Mouse (Mus musculus) C2C12 (cell line): ENCODE results near the gene Tiam2.

ENCODE experiments used
- CEBPB ChIP-seq: IDR thresholded peaks from one replicate; pipeline ENCODE4 v1.6.1; 2011; ENCODE audit warnings: low read depth, mild to moderate bottlenecking, control low read depth, moderate library complexity
- CTCF ChIP-seq: IDR thresholded peaks from one replicate; pipeline ENCODE4 v1.5.1; 2011; ENCODE audit not compliant: control insufficient read depth, insufficient read depth, insufficient read length
- FOSL1 ChIP-seq: IDR thresholded peaks from one replicate; pipeline ENCODE4 v1.8.0; 2011; ENCODE audit warnings: mild to moderate bottlenecking, low read length; ENCODE audit not compliant: poor library complexity, insufficient read depth, severe bottlenecking
- MAX ChIP-seq: IDR thresholded peaks from one replicate; pipeline ENCODE4 v1.6.1; 2011; ENCODE audit warnings: mild to moderate bottlenecking, control low read depth
- MYOD1 ChIP-seq: IDR thresholded peaks from one replicate; pipeline ENCODE4 v1.6.1; 2011; ENCODE audit warnings: low read depth; ENCODE audit not compliant: control insufficient read depth, insufficient read length

DNA sequence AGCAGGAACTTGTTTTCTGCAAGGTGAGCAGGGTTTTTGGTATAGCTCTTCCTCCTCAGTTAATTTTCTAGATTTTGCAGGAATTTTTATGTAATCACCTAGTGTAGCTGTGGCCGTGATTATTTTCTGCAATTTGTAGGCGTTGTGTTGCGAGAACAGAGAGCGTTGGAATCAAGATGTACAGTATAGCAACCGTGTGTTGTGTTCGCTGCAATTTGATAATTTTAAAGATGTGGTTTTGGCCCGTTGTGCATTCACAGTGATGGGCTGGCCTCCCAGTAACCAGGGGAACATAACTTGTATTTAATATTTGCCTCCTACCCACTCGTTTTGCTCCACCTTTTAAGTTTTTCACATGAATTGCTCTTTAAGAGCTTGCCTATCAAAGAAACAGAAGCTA is 156.7 kb downstream of the Tiam2 start:
- TF ChIP-seq CTCF (no peak), MAX (no peak), FOSL1 (no peak), CEBPB (no peak), MYOD1 (no peak)
